Mouse (Mus musculus): Measurements from ENCODE around the gene Arl6ip1. TPM values are rescaled to one million over a fixed set of nuclear protein-coding genes. Genes with fewer than 3 reads are reported as not detected.

Gene Arl6ip1
- total RNA-seq, 2 experiments from 2014 or later, result 28.8 to 29.1 TPM

DNA sequence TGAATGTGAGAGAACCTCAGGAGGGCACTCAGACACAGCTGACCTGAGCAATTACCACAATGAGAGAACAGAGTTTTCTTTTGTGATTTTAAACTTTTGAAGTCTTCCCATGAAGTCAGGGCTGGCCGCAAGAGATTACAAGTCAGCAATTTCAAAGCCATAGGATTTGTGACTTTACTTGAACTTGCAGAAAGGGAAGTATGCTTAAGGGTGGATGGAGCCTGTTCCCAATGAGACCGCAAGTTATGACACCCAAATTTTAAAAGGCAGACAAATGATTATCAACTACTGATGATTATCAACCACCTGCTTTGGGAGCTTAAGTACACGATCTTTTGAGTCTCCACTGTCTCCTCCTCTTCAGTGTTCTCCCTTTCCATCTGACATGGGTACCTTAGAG, 11.0 kb downstream of the Arl6ip1 start:
- intact Hi-C loops (cut with DNase I), result no loop called here
- no peak for DNase-seq (ENCODE audit: low spot score)

DNA sequence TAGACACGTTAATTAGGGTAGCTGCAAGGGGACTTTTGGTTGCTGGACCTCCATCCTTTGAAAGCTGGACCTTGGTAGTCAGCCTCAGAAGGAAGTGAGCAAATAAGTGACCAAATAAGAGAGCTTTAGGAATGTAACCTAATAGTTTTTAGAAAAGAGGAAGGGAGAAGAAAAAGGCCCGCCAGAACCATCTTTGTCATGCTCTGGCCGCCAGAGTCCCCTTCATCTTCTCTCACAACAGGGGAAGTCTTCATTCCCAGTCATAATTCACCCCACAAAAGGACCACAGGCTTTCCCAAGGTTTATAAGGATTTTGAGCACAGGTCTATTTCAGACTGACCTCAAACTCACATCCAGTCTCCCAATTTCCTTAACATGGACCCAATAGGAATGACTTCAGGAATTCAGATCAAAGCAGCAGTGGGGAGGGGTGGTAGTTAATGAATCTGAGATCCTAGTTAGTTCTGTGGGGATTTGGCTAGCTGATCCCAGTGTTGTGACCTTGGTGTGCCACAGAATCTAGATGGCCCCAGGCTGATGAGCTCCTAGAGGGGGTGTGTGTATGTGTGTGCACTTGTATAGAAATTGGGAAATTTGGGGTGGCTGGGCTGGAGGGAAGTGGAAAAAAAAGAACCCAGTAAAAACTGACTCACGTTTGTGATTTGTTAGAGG, 11.8 kb downstream of the Arl6ip1 start:
- DNase-seq (ENCODE audit: low spot score), result no peak
- intact Hi-C loops (cut with DNase I), result no loop called here

DNA sequence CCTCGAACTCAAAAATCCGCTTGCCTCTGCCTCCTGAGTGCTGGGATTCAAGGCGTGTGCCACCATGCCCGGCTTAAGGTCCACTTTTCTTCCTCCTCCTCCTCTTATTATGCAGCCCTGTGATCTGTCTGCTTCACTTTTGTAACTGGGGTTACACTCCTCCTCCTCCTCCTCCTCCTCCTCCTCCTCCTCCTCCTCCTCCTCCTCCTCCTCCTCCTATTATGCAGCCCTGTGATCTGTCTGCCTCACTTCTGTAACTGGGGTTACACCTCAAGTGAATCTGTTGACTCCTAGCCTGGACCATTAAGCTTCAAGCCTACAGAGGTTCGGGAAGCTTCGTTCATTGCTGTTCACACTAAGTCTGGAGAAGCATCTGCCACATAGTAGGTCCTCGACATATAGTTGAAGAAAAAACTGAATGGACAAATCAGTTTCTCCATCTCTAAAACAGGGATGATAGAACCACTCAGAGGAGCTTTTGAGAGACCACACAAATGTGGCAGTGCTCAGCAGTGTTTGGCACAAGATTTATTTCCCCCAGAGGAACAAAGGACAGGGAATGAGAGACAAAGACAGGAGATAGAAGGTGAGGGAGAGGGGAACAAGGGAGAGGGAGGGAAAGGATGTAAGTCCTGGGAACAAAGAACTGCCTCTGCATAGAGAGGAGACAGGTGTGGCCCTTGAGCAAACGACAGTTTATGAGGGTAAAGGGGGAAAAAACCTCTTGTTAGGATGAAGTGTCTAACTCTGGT, 12.5 kb downstream of the Arl6ip1 start:
- no peak for DNase-seq (ENCODE audit: low spot score)
- intact Hi-C loops (cut with DNase I), result loop anchor here (1.0 kb wide), 1 partner anchor 12 kb away; the partner anchor contains the start of gene Arl6ip1

DNA sequence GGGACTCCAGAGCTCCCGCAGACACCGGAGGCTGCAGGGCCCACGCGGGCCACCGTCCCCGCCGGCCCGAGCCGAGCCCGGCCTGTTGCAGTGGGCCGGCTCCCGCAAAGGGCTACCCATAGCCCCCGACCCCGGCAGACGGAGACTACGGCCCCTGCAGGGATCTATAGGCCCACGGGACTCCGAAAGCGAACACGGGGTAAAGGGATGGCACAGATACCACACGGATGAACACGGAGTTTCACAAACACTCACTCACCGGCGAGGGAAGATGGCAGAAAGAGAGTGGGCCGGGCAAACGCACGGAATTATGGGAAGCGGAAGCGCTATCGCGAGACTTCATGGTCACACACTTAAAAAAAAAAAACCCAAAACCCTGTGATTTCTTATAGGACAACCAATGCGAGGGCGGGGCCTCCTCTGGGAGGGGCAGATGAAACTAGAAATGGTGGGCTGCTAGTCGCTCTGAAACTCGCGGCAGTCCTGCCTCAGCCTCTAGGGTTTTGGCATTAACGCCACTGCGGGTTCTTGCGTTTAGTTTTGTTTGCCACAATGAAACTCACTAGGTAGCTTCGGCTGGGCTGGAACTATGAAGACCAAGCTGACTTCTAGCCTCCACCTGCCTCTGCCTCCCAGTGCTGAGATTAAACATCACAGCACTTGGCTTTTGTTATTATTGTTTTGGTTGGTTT, 13.4 kb downstream of the Arl6ip1 start, which contains the start of gene Rps15a:
Gene Rps15a (minus strand): TSS at position 312 of the 692 bp plus-strand sequence.
- peak; percentile 85 for DNase-seq (ENCODE audit: low spot score)
- intact Hi-C loops (cut with DNase I), result loop anchor here (1.0 kb wide), 1 partner anchor 13 kb away; the partner anchor contains the start of gene Arl6ip1

DNA sequence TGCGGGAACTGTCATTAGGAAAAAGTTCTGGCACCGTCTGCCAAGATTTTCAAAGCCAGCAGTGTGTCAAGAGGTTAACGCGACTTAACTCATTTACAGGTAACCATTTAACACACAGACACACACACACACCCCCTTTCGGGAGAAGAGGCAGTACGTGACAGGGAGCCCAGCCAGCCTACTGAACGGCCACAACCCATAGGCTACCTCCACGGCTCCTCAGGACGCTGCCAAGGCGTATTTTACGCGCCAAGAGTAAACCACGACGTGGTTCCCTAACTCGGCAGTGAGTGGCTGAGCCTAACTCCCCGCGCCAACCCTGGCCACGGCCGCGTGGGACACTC, 14.0 kb downstream of the Arl6ip1 start:
- DNase-seq (ENCODE audit: low spot score), result no peak
- intact Hi-C loops (cut with DNase I), result no loop called here

DNA sequence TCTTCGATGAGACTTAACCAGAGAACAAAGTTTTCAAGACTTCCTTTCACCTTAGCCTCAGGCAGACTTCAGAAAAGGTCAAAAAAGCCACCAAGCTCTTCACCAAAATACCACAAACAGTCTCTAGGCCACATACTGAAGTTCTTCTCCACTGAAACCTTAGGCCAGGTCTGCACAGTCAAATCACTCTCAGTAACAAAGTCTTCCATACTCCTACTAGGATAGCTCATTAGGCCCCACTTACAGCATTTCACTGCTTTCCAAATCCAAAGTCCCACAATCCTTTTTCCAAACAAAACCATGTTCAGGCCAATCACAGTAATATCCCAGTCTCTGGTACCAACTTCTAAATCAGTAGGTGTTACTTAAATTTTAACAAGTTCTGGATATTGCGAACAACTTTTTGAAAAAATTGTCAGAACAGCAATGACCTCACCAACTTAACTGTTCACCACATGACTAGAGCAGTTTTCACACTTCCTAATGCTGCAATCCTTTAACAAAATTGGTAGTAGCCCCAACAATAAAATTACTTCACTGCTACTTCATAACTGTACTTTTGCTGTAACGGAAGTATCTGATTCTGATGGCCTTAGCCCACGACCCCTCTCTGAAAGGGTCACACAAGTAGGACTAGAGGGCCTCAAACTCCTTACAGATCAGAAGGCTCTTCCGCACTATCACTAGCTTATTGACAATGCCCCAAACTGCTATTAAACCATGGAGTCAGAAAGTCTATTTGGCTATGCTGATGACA, 15.7 kb downstream of the Arl6ip1 start:
- intact Hi-C loops (cut with DNase I), result no loop called here
- DNase-seq (ENCODE audit: low spot score), result no peak

DNA sequence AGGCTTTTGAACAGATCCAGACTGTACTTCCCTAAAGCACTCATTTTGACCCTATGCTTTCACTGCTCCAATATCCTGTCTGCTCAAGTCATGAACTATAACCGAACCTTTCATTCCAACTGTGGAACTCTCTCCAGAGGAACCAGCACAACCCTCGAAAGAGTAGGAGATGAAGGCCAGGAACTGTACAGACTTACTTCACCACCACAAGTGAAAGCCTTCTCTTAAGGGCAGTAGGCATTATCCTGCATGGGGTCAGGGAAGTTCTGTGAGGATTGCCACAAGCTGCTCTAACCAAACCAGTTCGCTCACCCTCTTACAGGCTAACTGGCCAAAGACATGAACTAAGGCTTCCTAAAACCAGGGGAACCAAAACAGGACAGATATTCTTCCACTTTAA, 18.3 kb downstream of the Arl6ip1 start:
- intact Hi-C loops (cut with DNase I), result no loop called here
- no peak for DNase-seq (ENCODE audit: low spot score)

DNA sequence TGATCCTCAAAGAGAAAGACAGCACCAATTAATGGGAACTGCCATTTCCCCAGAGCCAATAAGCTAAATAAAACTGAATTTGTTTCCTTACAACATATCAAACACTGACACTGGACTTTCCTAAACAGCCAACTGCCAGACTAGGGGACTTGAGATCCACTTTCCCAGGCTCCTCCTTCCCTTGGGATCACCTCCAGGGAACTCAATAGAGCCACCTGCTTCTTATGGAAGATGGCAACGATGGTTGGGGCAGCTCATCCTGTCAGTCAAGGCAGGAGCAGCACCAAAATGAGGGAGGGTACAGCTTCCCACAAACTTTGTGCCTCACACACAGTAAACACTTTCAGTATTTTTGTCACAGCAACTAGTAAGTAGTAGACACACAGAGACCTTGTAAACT, 21.8 kb downstream of the Arl6ip1 start:
- no peak for DNase-seq (ENCODE audit: low spot score)
- intact Hi-C loops (cut with DNase I), result loop anchor here (10.0 kb wide), 1 partner anchor 723 kb away; the partner anchor contains the start of gene Xylt1

DNA sequence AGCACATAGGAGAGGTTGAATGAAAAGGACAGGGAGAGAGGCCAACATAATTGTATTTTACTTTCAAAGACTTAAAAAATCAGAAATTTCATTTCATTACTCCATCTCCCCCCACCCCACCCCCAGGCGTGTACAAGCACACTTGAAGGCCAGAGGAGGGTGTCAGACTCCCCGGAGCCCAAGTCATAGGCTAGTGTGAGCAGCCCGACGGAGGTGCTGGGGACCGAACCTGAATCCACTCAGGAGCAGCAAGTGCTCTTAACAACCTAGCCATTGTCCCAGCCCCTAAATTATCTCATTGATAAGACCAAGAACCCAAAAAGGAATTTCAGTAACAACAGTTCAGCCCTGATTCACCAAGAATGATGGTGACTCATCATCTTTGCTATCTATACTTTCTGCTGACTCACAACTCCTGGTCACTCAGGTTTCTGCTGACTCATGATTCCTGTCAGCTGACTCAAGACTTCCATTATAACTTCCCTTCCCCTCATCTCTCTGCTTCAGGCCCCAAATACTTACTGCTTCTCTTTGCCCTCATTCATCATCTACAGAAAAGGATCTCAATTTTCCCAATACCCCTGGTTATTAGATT, 24.9 kb downstream of the Arl6ip1 start:
- intact Hi-C loops (cut with DNase I), result loop anchor here (5.0 to 10.0 kb wide), 4 partner anchors 222 to 1457 kb away; partner anchors contain the start of gene Xylt1
- DNase-seq (ENCODE audit: low spot score), result no peak

DNA sequence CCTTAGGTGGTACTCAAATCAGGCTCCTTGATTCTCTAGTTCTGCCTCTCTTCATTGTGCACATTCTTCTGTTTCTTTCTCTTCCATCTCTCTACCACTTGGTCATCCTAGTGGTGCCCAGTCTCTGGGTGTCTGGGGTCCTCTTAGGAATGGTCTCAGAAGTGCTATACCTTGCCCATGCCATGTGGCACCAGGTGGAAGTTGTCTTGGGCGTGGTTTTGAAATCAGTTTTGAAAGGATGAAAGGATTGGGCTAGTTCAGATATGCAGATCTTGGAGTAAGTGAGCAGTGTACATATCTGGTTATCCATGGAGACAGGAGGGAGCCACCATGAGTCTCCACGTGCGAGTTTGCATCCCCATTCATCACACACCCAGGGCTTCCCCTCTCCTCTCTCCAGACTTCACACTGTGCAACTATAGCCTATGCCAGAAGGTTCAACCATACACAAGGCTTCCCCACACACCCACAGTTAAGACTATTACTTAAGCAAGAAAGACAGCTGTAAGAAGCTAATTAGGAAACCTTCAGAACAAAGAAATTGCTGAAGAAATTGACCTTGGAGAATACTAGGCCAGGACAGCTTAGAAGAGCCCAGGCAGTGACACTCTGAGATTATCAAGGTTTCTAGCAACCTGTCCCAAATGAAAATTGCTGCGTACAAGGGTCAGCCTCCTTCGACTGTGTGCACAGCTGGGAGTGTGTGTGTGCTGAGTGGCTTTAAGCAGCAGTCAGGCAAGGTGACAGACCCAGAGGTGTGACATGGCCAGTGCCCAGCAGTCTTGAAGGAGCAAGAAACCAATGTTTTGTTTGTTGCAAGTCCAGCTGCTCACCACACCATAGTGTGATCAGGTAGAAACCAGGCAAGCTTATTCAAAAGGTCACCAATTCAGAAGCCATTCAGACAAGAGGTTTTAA, 25.7 kb downstream of the Arl6ip1 start:
- intact Hi-C loops (cut with DNase I), result loop anchor here (5.0 to 10.0 kb wide), 4 partner anchors 221 to 1456 kb away; partner anchors contain the start of gene Xylt1

DNA sequence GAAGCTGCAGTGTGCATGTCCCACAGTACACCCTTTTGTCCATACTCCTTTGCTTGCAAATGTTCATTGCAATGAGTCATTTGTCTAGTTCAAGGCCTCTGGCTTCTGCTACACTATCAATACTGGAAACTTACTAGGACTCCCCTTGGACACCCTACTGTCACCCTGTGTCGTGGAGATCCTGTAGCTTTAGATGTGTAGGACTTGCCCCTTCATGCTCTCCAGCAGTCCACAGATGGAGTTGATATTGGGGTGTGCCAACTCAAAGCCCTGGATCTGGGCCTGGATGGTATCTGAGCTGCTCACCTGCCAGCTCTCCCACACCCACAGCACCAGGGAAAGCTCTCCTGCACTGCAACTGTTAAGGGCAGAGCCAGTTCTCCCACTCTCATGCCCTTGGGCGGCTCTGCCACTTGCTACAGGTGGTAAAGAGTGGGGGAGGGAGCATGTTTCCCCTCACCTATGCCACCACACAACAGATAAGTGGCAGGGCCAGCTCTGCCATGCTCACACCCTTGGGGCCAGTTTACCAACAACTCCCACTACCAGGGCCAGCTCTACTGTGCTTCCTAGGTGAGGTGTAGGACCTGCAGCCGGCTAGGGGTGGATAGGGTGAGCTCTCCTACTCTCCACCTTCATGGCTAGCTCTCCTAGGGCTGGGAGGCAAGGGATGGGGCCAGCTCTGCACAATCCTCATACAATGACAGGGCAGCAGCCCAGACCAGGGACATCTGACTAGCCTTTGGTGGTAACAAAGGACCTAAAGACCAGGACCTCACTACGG, 26.6 kb downstream of the Arl6ip1 start:
- intact Hi-C loops (cut with DNase I), result loop anchor here (5.0 to 10.0 kb wide), 4 partner anchors 221 to 1456 kb away; partner anchors contain the start of gene Xylt1
- no peak for DNase-seq (ENCODE audit: low spot score)

More for the DNA sequence above, 25.7 kb downstream of the Arl6ip1 start:
- no peak for DNase-seq (ENCODE audit: low spot score)

DNA sequence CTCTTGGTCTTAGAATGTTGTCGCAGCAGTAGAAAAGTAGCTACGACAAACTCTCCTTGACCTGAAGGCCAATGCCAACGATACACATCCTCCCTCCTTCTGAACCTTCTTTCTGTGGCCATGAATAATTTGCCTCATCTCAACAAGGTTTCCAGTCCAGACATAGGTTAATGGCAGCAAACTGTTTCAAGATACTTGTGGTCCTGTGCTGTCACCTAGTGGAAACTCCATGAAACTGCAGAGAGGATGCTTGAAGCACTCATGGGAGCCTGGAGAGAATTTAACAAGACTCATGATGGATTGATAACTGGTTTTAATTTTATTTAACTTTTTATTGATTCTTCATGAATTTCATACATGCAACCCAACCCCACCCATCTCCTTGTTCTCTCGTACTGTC, 27.2 kb downstream of the Arl6ip1 start:
- intact Hi-C loops (cut with DNase I), result loop anchor here (5.0 to 10.0 kb wide), 4 partner anchors 220 to 1455 kb away; partner anchors contain the start of gene Xylt1
- no peak for DNase-seq (ENCODE audit: low spot score)

DNA sequence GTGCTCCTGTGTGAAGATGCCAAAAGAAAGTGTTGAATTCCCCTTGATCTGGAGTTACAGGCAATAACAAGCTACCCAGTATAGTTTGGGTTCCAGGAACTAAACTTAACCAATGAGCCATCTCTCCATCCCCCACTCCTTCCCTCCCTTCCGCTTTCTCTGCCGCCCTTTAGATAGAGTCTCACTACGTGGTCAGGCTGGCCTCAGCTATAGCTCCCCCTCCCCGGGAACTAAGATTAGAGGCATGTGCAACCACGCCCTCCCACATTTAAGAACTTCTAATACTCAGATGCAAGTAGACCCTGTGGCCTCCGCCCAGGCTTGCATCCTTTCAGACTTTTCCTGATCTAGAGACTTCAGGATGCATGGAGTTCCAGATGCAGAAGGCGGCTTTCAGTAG, 31.8 kb downstream of the Arl6ip1 start:
- intact Hi-C loops (cut with DNase I), result no loop called here

GRCm38 (mm10) chr7:118079987-118080386, 49.5 kb downstream of the Arl6ip1 start:
- intact Hi-C loops (cut with DNase I), result no loop called here

More for the DNA sequence above, 31.8 kb downstream of the Arl6ip1 start:
- DNase-seq (ENCODE audit: low spot score), result no peak

GRCm38 (mm10) chr7:118079097-118079496, 50.4 kb downstream of the Arl6ip1 start:
- no peak for DNase-seq (ENCODE audit: low spot score)
- intact Hi-C loops (cut with DNase I), result no loop called here

More at GRCm38 (mm10) chr7:118079987-118080386, 49.5 kb downstream of the Arl6ip1 start:
- DNase-seq (ENCODE audit: low spot score), result no peak
